Mouse (Mus musculus): ENCODE results near the gene Glo1. TPM values are rescaled to one million over a fixed set of nuclear protein-coding genes. Genes with fewer than 3 reads are reported as not detected.
"Not testable (repeated sequence)": the region's sequence is repeated elsewhere in the genome, so short reads cannot be mapped to it uniquely, and the experiment has no call there.

The Glo1 gene
- polyA plus RNA-seq (2012; ENCODE audit: insufficient read depth, insufficient read length, low replicate concordance, missing spikeins) = not detected in 2 replicates

- WGBS = no CpG with 5 or more reads among the region's 20 CpGs
- H3K27ac ChIP-seq (ENCODE audit: insufficient read depth, low read depth, low read length); H3K4me1 ChIP-seq (ENCODE audit: control insufficient read depth, insufficient read depth, low read length); H3K4me3 ChIP-seq (ENCODE audit: insufficient read depth, low read depth, low read length): not testable (repeated sequence)
Measured at GRCm38 (mm10) chr17:30626719-30627118, at the start of gene Glo1. TSS of gene Glo1 (minus strand) at chr17:30626871.

GRCm38 (mm10) chr17:30675021-30675740, 48.5 kb upstream of the Glo1 start:
- Histone ChIP-seq H3K4me1 (ENCODE audit: control insufficient read depth, insufficient read depth, low read length) (no peaks in the 10 kb centered on the region), H3K4me3 (ENCODE audit: insufficient read depth, low read depth, low read length) (no peak overlapping the region), H3K27ac (ENCODE audit: insufficient read depth, low read depth, low read length) (no peak overlapping the region)
- TF ChIP-seq POLR2A (IDR thresholded peaks at IDR 0.05; ENCODE audit: insufficient read depth, low read depth, low read length) = no peak
- TF ChIP-seq CTCF (IDR thresholded peaks at IDR 0.05; ENCODE audit: insufficient read depth, low read depth, low read length) = no peak
- WGBS = 72% methylated on average over 9 of the region's 9 CpGs

GRCm38 (mm10) chr17:30673023-30673422, 46.4 kb upstream of the Glo1 start:
- H3K4me1 ChIP-seq (ENCODE audit: control insufficient read depth, insufficient read depth, low read length) = no peaks in the 10 kb centered on the region
- WGBS = 89% methylated on average over 6 of the region's 6 CpGs
- H3K4me3 ChIP-seq (ENCODE audit: insufficient read depth, low read depth, low read length) = no peak overlapping the region
- TF ChIP-seq CTCF (IDR thresholded peaks at IDR 0.05; ENCODE audit: insufficient read depth, low read depth, low read length) (no peak), POLR2A (IDR thresholded peaks at IDR 0.05; ENCODE audit: insufficient read depth, low read depth, low read length) (no peak)
- H3K27ac ChIP-seq (ENCODE audit: insufficient read depth, low read depth, low read length) = no peak overlapping the region

- no peaks in the 10 kb centered on the region for H3K4me1 ChIP-seq (ENCODE audit: control insufficient read depth, insufficient read depth, low read length)
- 50% methylated on average over 4 of the region's 4 CpGs for WGBS
- H3K27ac ChIP-seq (ENCODE audit: insufficient read depth, low read depth, low read length) = no peak overlapping the region
- H3K4me3 ChIP-seq (ENCODE audit: insufficient read depth, low read depth, low read length) = no peak overlapping the region
- TF ChIP-seq CTCF (IDR thresholded peaks at IDR 0.05; ENCODE audit: insufficient read depth, low read depth, low read length) (no peak), POLR2A (IDR thresholded peaks at IDR 0.05; ENCODE audit: insufficient read depth, low read depth, low read length) (no peak)
Measured at GRCm38 (mm10) chr17:30672556-30672955, 45.9 kb upstream of the Glo1 start.

GRCm38 (mm10) chr17:30664856-30665255, 38.2 kb upstream of the Glo1 start:
- H3K4me1 ChIP-seq (ENCODE audit: control insufficient read depth, insufficient read depth, low read length) = no peaks in the 10 kb centered on the region
- H3K4me3 ChIP-seq (ENCODE audit: insufficient read depth, low read depth, low read length) = no peak overlapping the region
- WGBS = 78% methylated on average over 5 of the region's 5 CpGs
- TF ChIP-seq CTCF (IDR thresholded peaks at IDR 0.05; ENCODE audit: insufficient read depth, low read depth, low read length) = no peak
- TF ChIP-seq POLR2A (IDR thresholded peaks at IDR 0.05; ENCODE audit: insufficient read depth, low read depth, low read length) = no peak
- H3K27ac ChIP-seq (ENCODE audit: insufficient read depth, low read depth, low read length) = no peak overlapping the region

- H3K4me1 ChIP-seq (ENCODE audit: control insufficient read depth, insufficient read depth, low read length) = no peaks in the 10 kb centered on the region
- no peak overlapping the region for H3K27ac ChIP-seq (ENCODE audit: insufficient read depth, low read depth, low read length)
- H3K4me3 ChIP-seq (ENCODE audit: insufficient read depth, low read depth, low read length) = no peak overlapping the region
- no peak for TF ChIP-seq CTCF (IDR thresholded peaks at IDR 0.05; ENCODE audit: insufficient read depth, low read depth, low read length)
- TF ChIP-seq POLR2A (IDR thresholded peaks at IDR 0.05; ENCODE audit: insufficient read depth, low read depth, low read length) = no peak
- WGBS = 95% methylated on average over 8 of the region's 8 CpGs
Measured at GRCm38 (mm10) chr17:30663170-30663569, 36.5 kb upstream of the Glo1 start.

GRCm38 (mm10) chr17:30662131-30662530, 35.5 kb upstream of the Glo1 start:
- Histone ChIP-seq H3K4me3 (ENCODE audit: insufficient read depth, low read depth, low read length) (no peak overlapping the region), H3K4me1 (ENCODE audit: control insufficient read depth, insufficient read depth, low read length) (no peaks in the 10 kb centered on the region), H3K27ac (ENCODE audit: insufficient read depth, low read depth, low read length) (no peak overlapping the region)
- TF ChIP-seq POLR2A (IDR thresholded peaks at IDR 0.05; ENCODE audit: insufficient read depth, low read depth, low read length) (no peak), CTCF (IDR thresholded peaks at IDR 0.05; ENCODE audit: insufficient read depth, low read depth, low read length) (no peak)
- WGBS = 79% methylated on average over 8 of the region's 8 CpGs

- no peak overlapping the region for H3K27ac ChIP-seq (ENCODE audit: insufficient read depth, low read depth, low read length)
- 11% methylated on average over 13 of the region's 13 CpGs for WGBS
- TF ChIP-seq POLR2A (IDR thresholded peaks at IDR 0.05; ENCODE audit: insufficient read depth, low read depth, low read length) (no peak), CTCF (IDR thresholded peaks at IDR 0.05; ENCODE audit: insufficient read depth, low read depth, low read length) (no peak)
- H3K4me1 ChIP-seq (ENCODE audit: control insufficient read depth, insufficient read depth, low read length) = no peaks in the 10 kb centered on the region
- peak overlapping the region; percentile 36 for H3K4me3 ChIP-seq (ENCODE audit: insufficient read depth, low read depth, low read length)
Measured at GRCm38 (mm10) chr17:30658152-30658544, 31.5 kb upstream of the Glo1 start.

GRCm38 (mm10) chr17:30657530-30658151, 31.0 kb upstream of the Glo1 start:
- no peaks in the 10 kb centered on the region for H3K4me1 ChIP-seq (ENCODE audit: control insufficient read depth, insufficient read depth, low read length)
- 44% methylated on average over 8 of the region's 8 CpGs for WGBS
- TF ChIP-seq CTCF (IDR thresholded peaks at IDR 0.05; ENCODE audit: insufficient read depth, low read depth, low read length) = no peak
- no peak overlapping the region for H3K27ac ChIP-seq (ENCODE audit: insufficient read depth, low read depth, low read length)
- H3K4me3 ChIP-seq (ENCODE audit: insufficient read depth, low read depth, low read length) = peak overlapping the region; percentile 36
